Mouse (Mus musculus) ZHBTc4 (cell line): ENCODE measurements around the gene Fam151b.

Source experiments
- DNase-seq: peaks from one replicate; pipeline ENCODE4 v3.0.0-alpha.2; 2011; ENCODE audit warnings: low read depth, low spot score

The Fam151b gene

GRCm38 (mm10) chr13:92419630-92420029 is 64.2 kb downstream of the Fam151b start:
- DNase-seq = no peak

GRCm38 (mm10) chr13:92410486-92410885 is 73.3 kb downstream of the Fam151b start:
- DNase-seq = no peak

GRCm38 (mm10) chr13:92403496-92403895 is 80.3 kb downstream of the Fam151b start:
- DNase-seq = no peak

DNA sequence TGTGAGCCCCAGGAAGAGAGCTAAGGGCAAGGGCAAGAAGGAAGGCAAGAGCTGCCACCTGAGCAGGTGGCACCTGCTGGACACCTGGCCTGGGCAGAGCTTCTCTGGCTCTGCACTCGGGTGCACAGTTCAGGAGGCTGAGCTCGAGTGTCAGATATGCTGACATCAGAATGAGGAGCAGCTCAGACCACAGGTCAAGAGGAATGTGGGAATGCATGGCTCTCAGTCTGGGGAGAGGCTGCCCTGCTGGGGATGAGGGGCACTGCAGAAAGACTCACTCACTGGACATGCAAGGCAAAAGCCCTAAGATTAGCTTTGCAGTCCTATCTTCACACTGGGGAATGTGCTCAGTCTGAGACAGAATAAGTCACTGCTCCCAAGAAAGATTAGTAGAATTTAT is 81.8 kb downstream of the Fam151b start:
- peak; percentile 39 for DNase-seq
